Mouse (Mus musculus) forebrain, embryonic 14.5 days (tissue): ENCODE data around the gene Fmo2. TPM values are rescaled to one million over a fixed set of nuclear protein-coding genes. Genes with fewer than 3 reads are reported as not detected.

Experiments used
- ATAC-seq: fragments of 200-750 bp; cut with Nextera tagmentation; 2 replicates; pipeline ENCODE4 v1.8.0; 2017; ENCODE audit warnings: mild to moderate bottlenecking, moderate library complexity
- DNase-seq: peaks from one replicate; pipeline ENCODE4 v3.0.0-alpha.2; 2015; ENCODE audit warnings: low spot score
- H3K27ac ChIP-seq: fragments of 300-500 bp; sonication (generic); 2 replicates; pipeline ENCODE4 v1.5.1; 2014; ENCODE audit warnings: low read depth, mild to moderate bottlenecking, control low read depth, low read length, moderate library complexity
- H3K27me3 ChIP-seq: fragments of 300-500 bp; sonication (generic); replicated peaks from 2 replicates; pipeline ENCODE4 v1.6.1; 2014; ENCODE audit warnings: low read length, control low read depth, mixed read lengths; ENCODE audit not compliant: control insufficient read depth, insufficient read depth
- H3K36me3 ChIP-seq: fragments of 300-500 bp; sonication (generic); 2 replicates; pipeline ENCODE4 v1.6.1; 2014; ENCODE audit warnings: low read length, control low read depth; ENCODE audit not compliant: control insufficient read depth, insufficient read depth
- H3K4me1 ChIP-seq: fragments of 300-500 bp; sonication (generic); 2 replicates; pipeline ENCODE4 v1.6.1; 2014; ENCODE audit warnings: antibody characterized with exemption, low read length, control low read depth; ENCODE audit not compliant: control insufficient read depth, insufficient read depth
- H3K4me2 ChIP-seq: fragments of 300-500 bp; sonication (generic); 2 replicates; pipeline ENCODE4 v1.6.1; 2014; ENCODE audit warnings: mild to moderate bottlenecking, control low read depth, low read length
- H3K4me3 ChIP-seq: fragments of 300-500 bp; sonication (generic); 2 replicates; pipeline ENCODE4 v1.5.1; 2014; ENCODE audit warnings: low read depth, low read length, control low read depth
- H3K9ac ChIP-seq: fragments of 300-500 bp; sonication (generic); 2 replicates; pipeline ENCODE4 v1.6.1; 2014; ENCODE audit warnings: mild to moderate bottlenecking, low read length, control low read depth, moderate library complexity
- H3K9me3 ChIP-seq: fragments of 300-500 bp; sonication (generic); replicated peaks from 2 replicates; pipeline ENCODE4 v1.6.1; 2016; ENCODE audit warnings: low read length, control low read depth, mixed read lengths; ENCODE audit not compliant: control insufficient read depth
- WGBS: fragments of 180-500 bp; shearing (Covaris S2); extraction: QIAGEN DNeasy Blood & Tissue Kit; methylation state at CpG from one replicate; pipeline ENCODE4 v1.1.7; 2014; 5-methylcytosine and 5-hydroxymethylcytosine counted together
- polyA plus RNA-seq: library from polyadenylated mRNA; unstranded; fragments of >200 nt; fragmentation: Nextera tagmentation; extraction: Ambion mirVana; gene quantifications from 2 replicates; pipeline ENCODE4 v1.2.1, GENCODE M21; 2014

Gene Fmo2
- polyA plus RNA-seq, 1 experiment from 2014 or later, result 0.06 TPM

- Histone ChIP-seq H3K36me3 (no peaks in the 10 kb centered on the region), H3K27me3 (no peaks in the 10 kb centered on the region), H3K4me3 (no peak overlapping the region), H3K27ac (no peak overlapping the region), H3K9me3 (no peaks in the 10 kb centered on the region), H3K4me1 (no peaks in the 10 kb centered on the region; the same call in 1 of the 2 replicates), H3K9ac (no peak overlapping the region), H3K4me2 (no peak overlapping the region)
- 46% methylated on average over 4 of the region's 4 CpGs for WGBS
- DNase-seq (peak; percentile 68), ATAC-seq (peak; percentile 84)
These were observed 3.4 kb upstream of the Fmo2 start for GRCm38 (mm10) chr1:162901879-162902278.

GRCm38 (mm10) chr1:162895900-162896299, 2.6 kb downstream of the Fmo2 start:
- H3K27me3 ChIP-seq, result no peaks in the 10 kb centered on the region
- ATAC-seq (peak; percentile 52; the same call in 1 of the 2 replicates), DNase-seq (peak; percentile 70)
- no peak overlapping the region for H3K4me3 ChIP-seq
- H3K9ac ChIP-seq, result no peak overlapping the region
- no peaks in the 10 kb centered on the region for H3K9me3 ChIP-seq
- H3K27ac ChIP-seq, result no peak overlapping the region
- H3K4me1 ChIP-seq, result no peaks in the 10 kb centered on the region
- H3K4me2 ChIP-seq, result no peak overlapping the region
- no peaks in the 10 kb centered on the region for H3K36me3 ChIP-seq
- WGBS, result 43% methylated on average over 6 of the region's 6 CpGs

GRCm38 (mm10) chr1:162893014-162893413, 5.5 kb downstream of the Fmo2 start:
- H3K4me2 ChIP-seq, result no peak overlapping the region
- H3K27ac ChIP-seq, result no peak overlapping the region
- no peak overlapping the region for H3K9ac ChIP-seq
- WGBS, result 94% methylated on average over 6 of the region's 6 CpGs
- ATAC-seq (no peak), DNase-seq (no peak)
- H3K36me3 ChIP-seq, result no peaks in the 10 kb centered on the region
- no peaks in the 10 kb centered on the region for H3K9me3 ChIP-seq
- H3K27me3 ChIP-seq, result no peaks in the 10 kb centered on the region
- H3K4me1 ChIP-seq, result no peaks in the 10 kb centered on the region
- H3K4me3 ChIP-seq, result no peak overlapping the region

- Histone ChIP-seq H3K4me2 (no peak overlapping the region), H3K27me3 (no peaks in the 10 kb centered on the region), H3K9ac (no peak overlapping the region), H3K4me1 (no peaks in the 10 kb centered on the region), H3K36me3 (no peaks in the 10 kb centered on the region), H3K4me3 (no peak overlapping the region), H3K9me3 (no peaks in the 10 kb centered on the region), H3K27ac (no peak overlapping the region)
- ATAC-seq (no peak), DNase-seq (no peak)
- WGBS, result 84% methylated on average over 6 of the region's 6 CpGs
These were observed 6.5 kb downstream of the Fmo2 start for GRCm38 (mm10) chr1:162891980-162892451.

- no peak overlapping the region for H3K4me2 ChIP-seq
- H3K36me3 ChIP-seq, result no peaks in the 10 kb centered on the region
- no peak for DNase-seq
- no peaks in the 10 kb centered on the region for H3K4me1 ChIP-seq
- no peak overlapping the region for H3K9ac ChIP-seq
- no peaks in the 10 kb centered on the region for H3K9me3 ChIP-seq
- ATAC-seq, result no peak
- H3K4me3 ChIP-seq, result no peak overlapping the region
- 93% methylated on average over 12 of the region's 12 CpGs for WGBS
- no peaks in the 10 kb centered on the region for H3K27me3 ChIP-seq
- no peak overlapping the region for H3K27ac ChIP-seq
These were observed 9.9 kb downstream of the Fmo2 start for GRCm38 (mm10) chr1:162888646-162889045.

- WGBS, result 94% methylated on average over 7 of the region's 7 CpGs
These were observed 10.9 kb downstream of the Fmo2 start for GRCm38 (mm10) chr1:162887644-162888043.

GRCm38 (mm10) chr1:162886138-162886816, 12.2 kb downstream of the Fmo2 start:
- H3K9ac ChIP-seq, result no peak overlapping the region
- H3K9me3 ChIP-seq, result no peaks in the 10 kb centered on the region
- H3K27me3 ChIP-seq, result no peaks in the 10 kb centered on the region
- no peaks in the 10 kb centered on the region for H3K4me1 ChIP-seq
- ATAC-seq (no peak), DNase-seq (no peak)
- H3K4me2 ChIP-seq, result no peak overlapping the region
- WGBS, result 89% methylated on average over 11 of the region's 11 CpGs
- no peak overlapping the region for H3K4me3 ChIP-seq
- no peaks in the 10 kb centered on the region for H3K36me3 ChIP-seq
- no peak overlapping the region for H3K27ac ChIP-seq

More at GRCm38 (mm10) chr1:162887644-162888043, 10.9 kb downstream of the Fmo2 start:
- no peak overlapping the region for H3K4me3 ChIP-seq
- no peaks in the 10 kb centered on the region for H3K9me3 ChIP-seq
- no peaks in the 10 kb centered on the region for H3K27me3 ChIP-seq
- no peak overlapping the region for H3K4me2 ChIP-seq
- ATAC-seq (no peak), DNase-seq (no peak)
- H3K36me3 ChIP-seq, result no peaks in the 10 kb centered on the region
- no peaks in the 10 kb centered on the region for H3K4me1 ChIP-seq
- H3K27ac ChIP-seq, result no peak overlapping the region
- H3K9ac ChIP-seq, result no peak overlapping the region

- DNase-seq (no peak), ATAC-seq (no peak)
- no peak overlapping the region for H3K4me3 ChIP-seq
- no peaks in the 10 kb centered on the region for H3K27me3 ChIP-seq
- no peaks in the 10 kb centered on the region for H3K36me3 ChIP-seq
- WGBS, result 80% methylated on average over 4 of the region's 4 CpGs
- H3K9me3 ChIP-seq, result no peaks in the 10 kb centered on the region
- no peak overlapping the region for H3K27ac ChIP-seq
- no peak overlapping the region for H3K4me2 ChIP-seq
- no peak overlapping the region for H3K9ac ChIP-seq
- no peaks in the 10 kb centered on the region for H3K4me1 ChIP-seq
These were observed 15.8 kb downstream of the Fmo2 start for GRCm38 (mm10) chr1:162882681-162883080.

- H3K9ac ChIP-seq, result no peak overlapping the region
- H3K27ac ChIP-seq, result no peak overlapping the region
- H3K9me3 ChIP-seq, result no peaks in the 10 kb centered on the region
- no peak overlapping the region for H3K4me3 ChIP-seq
- WGBS, result 66% methylated on average over 11 of the region's 11 CpGs
- no peaks in the 10 kb centered on the region for H3K36me3 ChIP-seq
- DNase-seq (no peak), ATAC-seq (no peak)
- H3K4me1 ChIP-seq, result no peaks in the 10 kb centered on the region
- no peaks in the 10 kb centered on the region for H3K27me3 ChIP-seq
- H3K4me2 ChIP-seq, result no peak overlapping the region
These were observed 18.7 kb downstream of the Fmo2 start for GRCm38 (mm10) chr1:162879595-162880369.
